Mouse (Mus musculus): Measurements from ENCODE around the gene Hgd. TPM values are rescaled to one million over a fixed set of nuclear protein-coding genes. Genes with fewer than 3 reads are reported as not detected.

Hgd gene
- total and polyA plus RNA-seq, 2 experiments from 2014 or later = 0.18 TPM; not detected in 1

GRCm38 (mm10) chr16:37665394-37665935 lies 85.5 kb downstream of the Hgd start:
- H3K36me3 ChIP-seq (replicated peaks; ENCODE audit: control insufficient read depth, insufficient read depth, low read length) = no peaks in the 10 kb centered on the region
- H3K4me2 ChIP-seq (ENCODE audit: low read depth, low read length) = no peak overlapping the region
- WGBS = 52% methylated on average over 5 of the region's 5 CpGs
- no peak for ATAC-seq (ENCODE audit: insufficient read depth, low read depth)
- H3K4me3 ChIP-seq (ENCODE audit: low read depth, low read length) = no peak overlapping the region
- H3K9ac ChIP-seq (replicated peaks; ENCODE audit: low read depth, low read length) = no peak overlapping the region
- H3K9me3 ChIP-seq (replicated peaks; ENCODE audit: control insufficient read depth, low read length) = no peaks in the 10 kb centered on the region
- H3K27ac ChIP-seq (ENCODE audit: low read depth) = no peak overlapping the region
- no peak for DNase-seq (ENCODE audit: low spot score)
- no peaks in the 10 kb centered on the region for H3K4me1 ChIP-seq (ENCODE audit: control insufficient read depth, insufficient read depth)
- H3K27me3 ChIP-seq (ENCODE audit: control insufficient read depth, insufficient read depth, low read length) = no peaks in the 10 kb centered on the region
- no peak for TF ChIP-seq EP300 (IDR thresholded peaks at IDR 0.05; ENCODE audit: low read depth)
- TF ChIP-seq CTCF (IDR thresholded peaks at IDR 0.05; ENCODE audit: low read depth) = no peak

- Histone ChIP-seq H3K9ac (replicated peaks; ENCODE audit: low read depth, low read length) (no peak overlapping the region), H3K27me3 (ENCODE audit: control insufficient read depth, insufficient read depth, low read length) (no peaks in the 10 kb centered on the region), H3K9me3 (replicated peaks; ENCODE audit: control insufficient read depth, low read length) (no peaks in the 10 kb centered on the region), H3K36me3 (replicated peaks; ENCODE audit: control insufficient read depth, insufficient read depth, low read length) (no peaks in the 10 kb centered on the region), H3K27ac (ENCODE audit: low read depth) (no peak overlapping the region), H3K4me2 (ENCODE audit: low read depth, low read length) (no peak overlapping the region), H3K4me3 (ENCODE audit: low read depth, low read length) (no peak overlapping the region), H3K4me1 (ENCODE audit: control insufficient read depth, insufficient read depth) (no peaks in the 10 kb centered on the region)
- DNase-seq (ENCODE audit: low spot score) = no peak
- WGBS = 28% methylated on average over 4 of the region's 4 CpGs
- TF ChIP-seq EP300 (IDR thresholded peaks at IDR 0.05; ENCODE audit: low read depth) (no peak), CTCF (IDR thresholded peaks at IDR 0.05; ENCODE audit: low read depth) (no peak)
- ATAC-seq (ENCODE audit: insufficient read depth, low read depth) = no peak
These were observed 90.8 kb downstream of the Hgd start for GRCm38 (mm10) chr16:37670666-37671283.

- Histone ChIP-seq H3K9me3 (replicated peaks; ENCODE audit: control insufficient read depth, low read length) (no peaks in the 10 kb centered on the region), H3K4me3 (ENCODE audit: low read depth, low read length) (no peak overlapping the region), H3K27me3 (ENCODE audit: control insufficient read depth, insufficient read depth, low read length) (no peaks in the 10 kb centered on the region), H3K9ac (replicated peaks; ENCODE audit: low read depth, low read length) (no peak overlapping the region), H3K27ac (ENCODE audit: low read depth) (no peak overlapping the region), H3K4me2 (ENCODE audit: low read depth, low read length) (no peak overlapping the region), H3K36me3 (replicated peaks; ENCODE audit: control insufficient read depth, insufficient read depth, low read length) (no peaks in the 10 kb centered on the region), H3K4me1 (ENCODE audit: control insufficient read depth, insufficient read depth) (no peaks in the 10 kb centered on the region)
- WGBS = 91% methylated on average over 5 of the region's 5 CpGs
- ATAC-seq (ENCODE audit: insufficient read depth, low read depth) (no peak), DNase-seq (ENCODE audit: low spot score) (no peak)
- TF ChIP-seq CTCF (IDR thresholded peaks at IDR 0.05; ENCODE audit: low read depth) (no peak), EP300 (IDR thresholded peaks at IDR 0.05; ENCODE audit: low read depth) (no peak)
These were observed 95.4 kb downstream of the Hgd start for GRCm38 (mm10) chr16:37675326-37675725.

GRCm38 (mm10) chr16:37676024-37676676 lies 96.2 kb downstream of the Hgd start:
- ATAC-seq (ENCODE audit: insufficient read depth, low read depth) = no peak
- DNase-seq (ENCODE audit: low spot score) = no peak
- WGBS = 53% methylated on average over 17 of the region's 17 CpGs
- Histone ChIP-seq H3K4me2 (ENCODE audit: low read depth, low read length) (peak overlapping the region; percentile 27; the same call in 1 of the 2 replicates), H3K9ac (replicated peaks; ENCODE audit: low read depth, low read length) (no peak overlapping the region), H3K36me3 (replicated peaks; ENCODE audit: control insufficient read depth, insufficient read depth, low read length) (no peaks in the 10 kb centered on the region), H3K27me3 (ENCODE audit: control insufficient read depth, insufficient read depth, low read length) (no peaks in the 10 kb centered on the region), H3K4me3 (ENCODE audit: low read depth, low read length) (no peak overlapping the region; the same call in 1 of the 2 replicates), H3K4me1 (ENCODE audit: control insufficient read depth, insufficient read depth) (no peaks in the 10 kb centered on the region), H3K9me3 (replicated peaks; ENCODE audit: control insufficient read depth, low read length) (no peaks in the 10 kb centered on the region), H3K27ac (ENCODE audit: low read depth) (no peak overlapping the region)
- no peak for TF ChIP-seq EP300 (IDR thresholded peaks at IDR 0.05; ENCODE audit: low read depth)
- TF ChIP-seq CTCF (IDR thresholded peaks at IDR 0.05; ENCODE audit: low read depth) = no peak

- Histone ChIP-seq H3K27me3 (ENCODE audit: control insufficient read depth, insufficient read depth, low read length) (no peaks in the 10 kb centered on the region), H3K27ac (ENCODE audit: low read depth) (no peak overlapping the region), H3K36me3 (replicated peaks; ENCODE audit: control insufficient read depth, insufficient read depth, low read length) (no peaks in the 10 kb centered on the region), H3K4me3 (ENCODE audit: low read depth, low read length) (no peak overlapping the region), H3K4me2 (ENCODE audit: low read depth, low read length) (no peak overlapping the region), H3K4me1 (ENCODE audit: control insufficient read depth, insufficient read depth) (no peaks in the 10 kb centered on the region), H3K9me3 (replicated peaks; ENCODE audit: control insufficient read depth, low read length) (no peaks in the 10 kb centered on the region), H3K9ac (replicated peaks; ENCODE audit: low read depth, low read length) (no peak overlapping the region)
- WGBS = 55% methylated on average over 4 of the region's 4 CpGs
- DNase-seq (ENCODE audit: low spot score) = no peak
- no peak for TF ChIP-seq CTCF (IDR thresholded peaks at IDR 0.05; ENCODE audit: low read depth)
- no peak for TF ChIP-seq EP300 (IDR thresholded peaks at IDR 0.05; ENCODE audit: low read depth)
- no peak for ATAC-seq (ENCODE audit: insufficient read depth, low read depth)
These were observed 96.7 kb downstream of the Hgd start for GRCm38 (mm10) chr16:37676677-37677072.
